Mouse (Mus musculus) hindbrain, embryonic 15.5 days (tissue): ENCODE data around the gene Gcnt2. TPM values are rescaled to one million over a fixed set of nuclear protein-coding genes. Genes with fewer than 3 reads are reported as not detected.
"Not testable (repeated sequence)": the region's sequence is repeated elsewhere in the genome, so short reads cannot be mapped to it uniquely, and the experiment has no call there.

Experiments
- ATAC-seq: fragments of 200-750 bp; cut with Nextera tagmentation; 2 replicates; pipeline ENCODE4 v1.8.0; 2017; ENCODE audit warnings: low read depth, moderate number of reproducible peaks, moderate TSS enrichment; ENCODE audit not compliant: low FRiP score
- H3K27ac ChIP-seq: fragments of 300-500 bp; sonication (generic); replicated peaks from 2 replicates; pipeline ENCODE4 v1.5.1; 2015; ENCODE audit warnings: mild to moderate bottlenecking, inconsistent platforms
- H3K27me3 ChIP-seq: fragments of 300-500 bp; sonication (generic); 2 replicates; pipeline ENCODE4 v1.6.1; 2015; ENCODE audit warnings: control low read depth, inconsistent platforms
- H3K36me3 ChIP-seq: fragments of 300-500 bp; sonication (generic); 2 replicates; pipeline ENCODE4 v1.6.1; 2015; ENCODE audit warnings: control low read depth, inconsistent platforms
- H3K4me1 ChIP-seq: fragments of 300-500 bp; sonication (generic); replicated peaks from 2 replicates; pipeline ENCODE4 v1.6.1; 2015; ENCODE audit warnings: control low read depth, inconsistent platforms
- H3K4me2 ChIP-seq: fragments of 300-500 bp; sonication (generic); 2 replicates; pipeline ENCODE4 v1.6.1; 2015; ENCODE audit warnings: moderate library complexity, mild to moderate bottlenecking, inconsistent platforms
- H3K4me3 ChIP-seq: fragments of 300-500 bp; sonication (generic); 2 replicates; pipeline ENCODE4 v1.5.1; 2015; ENCODE audit warnings: mild to moderate bottlenecking, inconsistent platforms
- H3K9ac ChIP-seq: fragments of 300-500 bp; sonication (generic); 2 replicates; pipeline ENCODE4 v1.6.1; 2015; ENCODE audit warnings: inconsistent platforms
- H3K9me3 ChIP-seq: fragments of 300-500 bp; sonication (generic); 2 replicates; pipeline ENCODE4 v1.6.1; 2016; ENCODE audit warnings: control low read depth, inconsistent platforms
- WGBS: fragments of 180-500 bp; shearing (Covaris S2); methylation state at CpG from one replicate; pipeline ENCODE4 v1.1.7; 2015; 5-methylcytosine and 5-hydroxymethylcytosine counted together
- polyA plus RNA-seq: library from polyadenylated mRNA; unstranded; fragments of >200 nt; fragmentation: Nextera tagmentation; extraction: Ambion mirVana; gene quantifications from 2 replicates; pipeline ENCODE4 v1.2.1, GENCODE M21; 2015

The Gcnt2 gene
- polyA plus RNA-seq, 1 experiment from 2014 or later: 6.8 TPM

GRCm38 (mm10) chr13:40911951-40912350 lies 52.4 kb downstream of the Gcnt2 start:
- Histone ChIP-seq H3K36me3 (no peaks in the 10 kb centered on the region), H3K4me3 (no peak overlapping the region), H3K27ac (no peak overlapping the region), H3K4me1 (peaks cover 9% of the 10 kb centered on the region), H3K9ac (no peak overlapping the region), H3K4me2 (no peak overlapping the region), H3K9me3 (no peaks in the 10 kb centered on the region), H3K27me3 (no peaks in the 10 kb centered on the region)
- ATAC-seq: no peak
- 89% methylated on average over 6 of the region's 6 CpGs for WGBS

- Histone ChIP-seq H3K9me3 (no peaks in the 10 kb centered on the region), H3K4me1 (peaks cover 15% of the 10 kb centered on the region), H3K27me3 (no peaks in the 10 kb centered on the region), H3K36me3 (no peaks in the 10 kb centered on the region), H3K4me3 (no peak overlapping the region), H3K27ac (no peak overlapping the region), H3K4me2 (no peak overlapping the region), H3K9ac (no peak overlapping the region)
- 92% methylated on average over 14 of the region's 14 CpGs for whole genome bisulfite sequencing
- no peak for ATAC-seq
Observed at GRCm38 (mm10) chr13:40913395-40914018, 54.0 kb downstream of the Gcnt2 start.

GRCm38 (mm10) chr13:40914053-40914585 lies 54.6 kb downstream of the Gcnt2 start:
- WGBS: 68% methylated on average over 4 of the region's 4 CpGs
- H3K27me3 ChIP-seq: peaks cover 2% of the 10 kb centered on the region; the same call in 1 of the 2 replicates
- no peak for ATAC-seq
- H3K4me2 ChIP-seq: no peak overlapping the region
- peaks cover 15% of the 10 kb centered on the region for H3K4me1 ChIP-seq
- no peak overlapping the region for H3K9ac ChIP-seq
- no peak overlapping the region for H3K4me3 ChIP-seq
- no peaks in the 10 kb centered on the region for H3K36me3 ChIP-seq
- no peaks in the 10 kb centered on the region for H3K9me3 ChIP-seq
- no peak overlapping the region for H3K27ac ChIP-seq

GRCm38 (mm10) chr13:40916321-40917160 lies 57.0 kb downstream of the Gcnt2 start:
- 4% methylated on average over 21 of the region's 21 CpGs for WGBS
- Histone ChIP-seq H3K4me2 (peak overlapping the region; percentile 91), H3K9me3 (no peaks in the 10 kb centered on the region), H3K27me3 (peaks cover 2% of the 10 kb centered on the region; the same call in 1 of the 2 replicates), H3K4me1 (peaks cover 15% of the 10 kb centered on the region), H3K27ac (no peak overlapping the region), H3K4me3 (peak overlapping the region; percentile 48), H3K36me3 (no peaks in the 10 kb centered on the region), H3K9ac (peak overlapping the region; percentile 52)
- no peak for ATAC-seq

- Histone ChIP-seq H3K4me1 (peaks cover 15% of the 10 kb centered on the region), H3K4me2 (peak overlapping the region; percentile 91), H3K4me3 (peak overlapping the region; percentile 48), H3K36me3 (no peaks in the 10 kb centered on the region), H3K9me3 (no peaks in the 10 kb centered on the region), H3K9ac (peak overlapping the region; percentile 52), H3K27me3 (peaks cover 2% of the 10 kb centered on the region; the same call in 1 of the 2 replicates), H3K27ac (no peak overlapping the region)
- peak; percentile 73 for ATAC-seq
- WGBS: under 1% methylated on average over 38 of the region's 38 CpGs
Observed at GRCm38 (mm10) chr13:40917161-40918091, 57.9 kb downstream of the Gcnt2 start.

GRCm38 (mm10) chr13:40921326-40922059 lies 61.9 kb downstream of the Gcnt2 start:
- H3K4me2 ChIP-seq: no peak overlapping the region
- H3K4me3 ChIP-seq: no peak overlapping the region
- WGBS: 66% methylated on average over 8 of the region's 8 CpGs
- H3K9ac ChIP-seq: no peak overlapping the region
- no peaks in the 10 kb centered on the region for H3K9me3 ChIP-seq
- peaks cover 2% of the 10 kb centered on the region; the same call in 1 of the 2 replicates for H3K27me3 ChIP-seq
- no peak overlapping the region for H3K27ac ChIP-seq
- no peaks in the 10 kb centered on the region for H3K36me3 ChIP-seq
- no peak for ATAC-seq
- peaks cover 11% of the 10 kb centered on the region for H3K4me1 ChIP-seq

- H3K4me3 ChIP-seq: no peak overlapping the region
- H3K4me1 ChIP-seq: peaks cover 7% of the 10 kb centered on the region
- H3K27ac ChIP-seq: no peak overlapping the region
- H3K27me3 ChIP-seq: peaks cover 2% of the 10 kb centered on the region; the same call in 1 of the 2 replicates
- no peak for ATAC-seq
- 82% methylated on average over 11 of the region's 11 CpGs for WGBS
- no peak overlapping the region for H3K4me2 ChIP-seq
- no peaks in the 10 kb centered on the region for H3K36me3 ChIP-seq
- H3K9ac ChIP-seq: no peak overlapping the region
- no peaks in the 10 kb centered on the region for H3K9me3 ChIP-seq
Observed at GRCm38 (mm10) chr13:40922311-40922877, 62.8 kb downstream of the Gcnt2 start.

- no peak overlapping the region for H3K4me3 ChIP-seq
- peaks cover under 1% of the 10 kb centered on the region; the same call in 1 of the 2 replicates for H3K27me3 ChIP-seq
- no peaks in the 10 kb centered on the region for H3K4me1 ChIP-seq
- no peaks in the 10 kb centered on the region for H3K9me3 ChIP-seq
- no peak overlapping the region for H3K4me2 ChIP-seq
- no peaks in the 10 kb centered on the region for H3K36me3 ChIP-seq
- no peak for ATAC-seq
- H3K27ac ChIP-seq: no peak overlapping the region
- WGBS: 73% methylated on average over 4 of the region's 4 CpGs
- no peak overlapping the region for H3K9ac ChIP-seq
Observed at GRCm38 (mm10) chr13:40923756-40924315, 64.3 kb downstream of the Gcnt2 start.

- no peak overlapping the region for H3K4me2 ChIP-seq
- H3K27ac ChIP-seq: no peak overlapping the region
- H3K27me3 ChIP-seq: no peaks in the 10 kb centered on the region
- no peak overlapping the region for H3K4me3 ChIP-seq
- H3K9me3 ChIP-seq: no peaks in the 10 kb centered on the region
- H3K36me3 ChIP-seq: no peaks in the 10 kb centered on the region
- H3K9ac ChIP-seq: no peak overlapping the region
- WGBS: 76% methylated on average over 9 of the region's 9 CpGs
- ATAC-seq: no peak
- no peaks in the 10 kb centered on the region for H3K4me1 ChIP-seq
Observed at GRCm38 (mm10) chr13:40928192-40928898, 68.8 kb downstream of the Gcnt2 start.

GRCm38 (mm10) chr13:40931871-40932270 lies 72.3 kb downstream of the Gcnt2 start:
- not testable (repeated sequence) for H3K4me2 ChIP-seq, H3K27ac ChIP-seq, H3K9ac ChIP-seq, H3K27me3 ChIP-seq, H3K9me3 ChIP-seq, H3K4me3 ChIP-seq, H3K36me3 ChIP-seq, ATAC-seq, H3K4me1 ChIP-seq
- no CpG with 5 or more reads among the region's 2 CpGs for WGBS
